Mouse (Mus musculus): ENCODE measurements around the gene Actg2. TPM values are rescaled to one million over a fixed set of nuclear protein-coding genes. Genes with fewer than 3 reads are reported as not detected.
A peak's percentile ranks its signal among the peaks of the same experiment; 100 is the strongest.

The Actg2 gene
- total and polyA plus RNA-seq, 3 experiments: 0.93 to 23.8 (median 2.3) TPM

GRCm38 (mm10) chr6:83523194-83523593, 12.9 kb downstream of the Actg2 start:
- DNase-seq: no peak
- H3K27ac ChIP-seq: no peak overlapping the region
- TF ChIP-seq POLR2A (IDR thresholded peaks at IDR 0.05; ENCODE audit: insufficient read depth, low read depth, low read length) (no peak), CTCF (IDR thresholded peaks at IDR 0.05) (no peak), EP300 (IDR thresholded peaks at IDR 0.05; ENCODE audit: insufficient read depth, low read depth, low read length) (no peak)
- H3K4me1 ChIP-seq (ENCODE audit: control insufficient read depth, insufficient read depth, low read length): no peaks in the 10 kb centered on the region
- H3K4me3 ChIP-seq: no peak overlapping the region
- no peaks in the 10 kb centered on the region for H3K79me2 ChIP-seq (replicated peaks; ENCODE audit: control insufficient read depth, insufficient read depth, low read length)
- no peaks in the 10 kb centered on the region for H3K36me3 ChIP-seq (ENCODE audit: control insufficient read depth, insufficient read depth, low read length)
- intact Hi-C loops (cut with DNase I): no loop called here
- 34% methylated on average over 6 of the region's 6 CpGs for WGBS
- H3K9ac ChIP-seq (ENCODE audit: low read depth, low read length): no peak overlapping the region
- no peaks in the 10 kb centered on the region for H3K27me3 ChIP-seq (ENCODE audit: control insufficient read depth, insufficient read depth, low read length)

GRCm38 (mm10) chr6:83521784-83522183, 14.3 kb downstream of the Actg2 start:
- no peaks in the 10 kb centered on the region for H3K27me3 ChIP-seq (ENCODE audit: control insufficient read depth, insufficient read depth, low read length)
- no peaks in the 10 kb centered on the region for H3K79me2 ChIP-seq (replicated peaks; ENCODE audit: control insufficient read depth, insufficient read depth, low read length)
- intact Hi-C loops (cut with DNase I): no loop called here
- TF ChIP-seq POLR2A (IDR thresholded peaks at IDR 0.05; ENCODE audit: insufficient read depth, low read depth, low read length) (no peak), EP300 (IDR thresholded peaks at IDR 0.05; ENCODE audit: insufficient read depth, low read depth, low read length) (no peak), CTCF (IDR thresholded peaks at IDR 0.05) (no peak)
- WGBS: 25% methylated on average over 6 of the region's 6 CpGs
- H3K9ac ChIP-seq (ENCODE audit: low read depth, low read length): no peak overlapping the region
- no peaks in the 10 kb centered on the region for H3K4me1 ChIP-seq (ENCODE audit: control insufficient read depth, insufficient read depth, low read length)
- no peak overlapping the region for H3K27ac ChIP-seq
- H3K4me3 ChIP-seq: no peak overlapping the region
- no peak for DNase-seq
- H3K36me3 ChIP-seq (ENCODE audit: control insufficient read depth, insufficient read depth, low read length): no peaks in the 10 kb centered on the region

- Histone ChIP-seq H3K27me3 (ENCODE audit: control insufficient read depth, insufficient read depth, low read length) (no peaks in the 10 kb centered on the region), H3K27ac (no peak overlapping the region), H3K79me2 (replicated peaks; ENCODE audit: control insufficient read depth, insufficient read depth, low read length) (no peaks in the 10 kb centered on the region), H3K4me1 (ENCODE audit: control insufficient read depth, insufficient read depth, low read length) (no peaks in the 10 kb centered on the region), H3K36me3 (ENCODE audit: control insufficient read depth, insufficient read depth, low read length) (no peaks in the 10 kb centered on the region), H3K9ac (ENCODE audit: low read depth, low read length) (no peak overlapping the region), H3K4me3 (no peak overlapping the region)
- intact Hi-C loops (cut with DNase I): loop anchor here (10.0 kb wide), 1 partner anchor 304 kb away; the partner anchor contains the start of gene Slc4a5
- no peak for DNase-seq
- WGBS: 66% methylated on average over 3 of the region's 3 CpGs
- TF ChIP-seq CTCF (IDR thresholded peaks at IDR 0.05): no peak
- TF ChIP-seq POLR2A (IDR thresholded peaks at IDR 0.05; ENCODE audit: insufficient read depth, low read depth, low read length): no peak
- no peak for TF ChIP-seq EP300 (IDR thresholded peaks at IDR 0.05; ENCODE audit: insufficient read depth, low read depth, low read length)
Observed at GRCm38 (mm10) chr6:83518637-83519036, 17.4 kb downstream of the Actg2 start.

- H3K9ac ChIP-seq (ENCODE audit: low read depth, low read length): no peak overlapping the region
- H3K4me1 ChIP-seq (ENCODE audit: control insufficient read depth, insufficient read depth, low read length): no peaks in the 10 kb centered on the region
- no peaks in the 10 kb centered on the region for H3K79me2 ChIP-seq (replicated peaks; ENCODE audit: control insufficient read depth, insufficient read depth, low read length)
- 72% methylated on average over 3 of the region's 3 CpGs for WGBS
- no peak overlapping the region for H3K4me3 ChIP-seq
- H3K27ac ChIP-seq: no peak overlapping the region
- H3K36me3 ChIP-seq (ENCODE audit: control insufficient read depth, insufficient read depth, low read length): no peaks in the 10 kb centered on the region
- no peak for DNase-seq
- no peaks in the 10 kb centered on the region for H3K27me3 ChIP-seq (ENCODE audit: control insufficient read depth, insufficient read depth, low read length)
- no peak for TF ChIP-seq EP300 (IDR thresholded peaks at IDR 0.05; ENCODE audit: insufficient read depth, low read depth, low read length)
- no peak for TF ChIP-seq CTCF (IDR thresholded peaks at IDR 0.05)
- intact Hi-C loops (cut with DNase I): loop anchor here (10.0 kb wide), 1 partner anchor 300 kb away; the partner anchor contains the start of gene Slc4a5
Observed at GRCm38 (mm10) chr6:83515172-83515571, 20.9 kb downstream of the Actg2 start.

- intact Hi-C loops (cut with DNase I): loop anchor here (1.0 to 10.0 kb wide), 3 partner anchors 156 to 515 kb away; partner anchors contain the start of gene Slc4a5
- no peak overlapping the region for H3K9ac ChIP-seq (ENCODE audit: low read depth, low read length)
- no peaks in the 10 kb centered on the region for H3K27me3 ChIP-seq (ENCODE audit: control insufficient read depth, insufficient read depth, low read length)
- peak; percentile 49 to 71 for DNase-seq
- H3K36me3 ChIP-seq (ENCODE audit: control insufficient read depth, insufficient read depth, low read length): no peaks in the 10 kb centered on the region
- no peaks in the 10 kb centered on the region for H3K4me1 ChIP-seq (ENCODE audit: control insufficient read depth, insufficient read depth, low read length)
- TF ChIP-seq EP300 (IDR thresholded peaks at IDR 0.05; ENCODE audit: insufficient read depth, low read depth, low read length) (no peak), CTCF (IDR thresholded peaks at IDR 0.05) (peak; percentile 88), POLR2A (IDR thresholded peaks at IDR 0.05; ENCODE audit: insufficient read depth, low read depth, low read length) (no peak)
- no peak overlapping the region for H3K4me3 ChIP-seq
- 20% methylated on average over 1 of the region's 1 CpGs for WGBS
- no peaks in the 10 kb centered on the region for H3K79me2 ChIP-seq (replicated peaks; ENCODE audit: control insufficient read depth, insufficient read depth, low read length)
- H3K27ac ChIP-seq: no peak overlapping the region
Observed at GRCm38 (mm10) chr6:83512495-83512894, 23.6 kb downstream of the Actg2 start.

GRCm38 (mm10) chr6:83510210-83510609, 25.9 kb downstream of the Actg2 start:
- TF ChIP-seq POLR2A (IDR thresholded peaks at IDR 0.05; ENCODE audit: insufficient read depth, low read depth, low read length) (no peak), CTCF (IDR thresholded peaks at IDR 0.05) (peak; percentile 53)
- H3K27me3 ChIP-seq (ENCODE audit: control insufficient read depth, insufficient read depth, low read length): no peaks in the 10 kb centered on the region
- no peak overlapping the region for H3K9ac ChIP-seq (ENCODE audit: low read depth, low read length)
- no peak for DNase-seq
- no peaks in the 10 kb centered on the region for H3K36me3 ChIP-seq (ENCODE audit: control insufficient read depth, insufficient read depth, low read length)
- intact Hi-C loops (cut with DNase I): loop anchor here (5.0 to 10.0 kb wide), 2 partner anchors 295 to 513 kb away; partner anchors contain the start of gene Slc4a5
- H3K27ac ChIP-seq: no peak overlapping the region
- 49% methylated on average over 2 of the region's 2 CpGs for WGBS
- no peaks in the 10 kb centered on the region for H3K79me2 ChIP-seq (replicated peaks; ENCODE audit: control insufficient read depth, insufficient read depth, low read length)
- peaks cover 4% of the 10 kb centered on the region for H3K4me1 ChIP-seq (ENCODE audit: control insufficient read depth, insufficient read depth, low read length)
- no peak overlapping the region for H3K4me3 ChIP-seq

All from heart, adult 2 months (tissue).